Mouse (Mus musculus): ENCODE results near the gene Aph1a. TPM values are rescaled to one million over a fixed set of nuclear protein-coding genes. Genes with fewer than 3 reads are reported as not detected.
A peak's percentile ranks its signal among the peaks of the same experiment; 100 is the strongest.
"Not testable (repeated sequence)": the region's sequence is repeated elsewhere in the genome, so short reads cannot be mapped to it uniquely, and the experiment has no call there.

Gene Aph1a
- polyA plus RNA-seq (2012; rRNA removed) (116 and 150 TPM in 2 replicates), polyA plus RNA-seq (2014; fragmentation: Nextera tagmentation; extraction: Ambion mirVana) (35.8 and 36.1 TPM in 2 replicates)

DNA sequence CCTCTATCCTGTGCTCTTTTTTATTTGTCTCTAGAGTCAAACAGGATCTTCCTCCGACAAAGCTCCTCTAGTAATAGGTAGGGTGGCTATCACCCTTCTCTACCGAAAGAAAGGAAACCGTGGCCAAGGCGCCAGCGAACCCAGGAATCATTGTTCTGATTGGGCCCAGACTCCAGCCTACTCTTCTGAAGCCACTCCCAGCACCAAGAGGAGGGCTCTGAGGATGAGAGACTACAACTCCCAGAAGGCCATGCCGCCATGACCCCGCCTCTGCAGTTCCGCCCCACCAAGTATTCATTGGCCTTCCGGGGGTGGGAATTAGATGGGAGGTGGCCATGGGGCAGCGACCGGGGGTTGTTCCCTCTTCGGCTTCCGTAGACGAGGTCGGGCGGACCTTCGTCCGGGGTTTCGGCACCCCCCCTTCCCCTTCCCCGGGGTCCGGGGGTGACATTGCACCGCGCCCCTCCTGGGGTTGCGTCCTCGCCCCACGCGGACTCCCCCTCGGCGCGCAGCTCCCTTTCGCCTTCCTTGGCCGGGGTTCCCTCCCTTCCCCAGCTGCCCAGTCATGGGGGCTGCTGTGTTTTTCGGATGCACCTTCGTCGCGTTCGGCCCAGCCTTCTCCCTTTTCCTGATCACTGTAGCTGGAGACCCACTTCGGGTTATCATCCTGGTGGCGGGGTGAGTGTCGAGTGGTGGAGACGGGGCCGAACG lies at the start of gene Aph1a:
Aph1a (plus strand) TSS at position 364 of the 711 bp plus-strand sequence.
- not testable (repeated sequence) for H3K4me1 ChIP-seq (ENCODE audit: control insufficient read depth, insufficient read depth, low read length); H3K9me3 ChIP-seq (ENCODE audit: control insufficient read depth, low read length); H3K27me3 ChIP-seq (ENCODE audit: control insufficient read depth, insufficient read depth, low read length)
- Histone ChIP-seq H3K4me2 (replicated peaks; ENCODE audit: low read depth, low read length, severe bottlenecking) (peak within 1 kb of the TSS; percentile 79), H3K9ac (ENCODE audit: low read depth, low read length, severe bottlenecking) (peak within 1 kb of the TSS; percentile 74), H3K27ac (replicated peaks; ENCODE audit: low read depth, low read length) (peak within 1 kb of the TSS; percentile 77), H3K4me3 (replicated peaks; ENCODE audit: low read length) (peak within 1 kb of the TSS; percentile 67), H3K36me3 (ENCODE audit: control insufficient read depth, insufficient read depth, low read length) (peaks cover 15% of the 10 kb centered on the region)
- DNase-seq (ENCODE audit: low spot score) = peak; percentile 98
- ATAC-seq (ENCODE audit: low FRiP score, low read depth) = peak; percentile 97
- peak; percentile 64; the same call in 1 of the 2 replicates for TF ChIP-seq POLR2A (IDR thresholded peaks at IDR 0.05; ENCODE audit: borderline replicate concordance, extremely low read depth, insufficient read depth, insufficient read length)
- WGBS = 0% methylated on average over 22 of the region's 43 CpGs

DNA sequence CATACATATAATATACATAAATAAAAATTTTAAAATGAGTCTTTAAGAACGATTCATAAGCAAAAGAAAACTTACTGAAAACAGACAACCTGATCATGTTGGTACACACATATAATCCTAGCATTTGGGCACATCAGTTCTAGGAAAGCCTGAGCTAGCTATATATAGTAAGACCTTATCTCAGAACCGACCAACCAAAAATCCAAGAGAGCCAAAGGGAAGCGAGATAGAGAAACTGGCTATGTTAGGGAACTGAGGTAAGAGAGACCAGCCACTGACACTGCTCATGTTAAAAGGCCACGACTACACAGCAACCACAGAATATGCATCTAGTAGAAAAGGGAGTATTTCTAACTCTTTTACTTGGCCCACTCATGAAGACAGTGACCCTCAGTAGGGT lies 43.2 kb upstream of the Aph1a start:
- Histone ChIP-seq H3K9ac (ENCODE audit: low read depth, low read length, severe bottlenecking) (no peak overlapping the region), H3K9me3 (ENCODE audit: control insufficient read depth, low read length) (no peaks in the 10 kb centered on the region), H3K4me2 (replicated peaks; ENCODE audit: low read depth, low read length, severe bottlenecking) (no peak overlapping the region), H3K27me3 (ENCODE audit: control insufficient read depth, insufficient read depth, low read length) (no peaks in the 10 kb centered on the region), H3K4me1 (ENCODE audit: control insufficient read depth, insufficient read depth, low read length) (peaks cover 7% of the 10 kb centered on the region), H3K27ac (replicated peaks; ENCODE audit: low read depth, low read length) (no peak overlapping the region), H3K36me3 (ENCODE audit: control insufficient read depth, insufficient read depth, low read length) (peaks cover 80% of the 10 kb centered on the region), H3K4me3 (replicated peaks; ENCODE audit: low read length) (no peak overlapping the region)
- TF ChIP-seq POLR2A (IDR thresholded peaks at IDR 0.05; ENCODE audit: borderline replicate concordance, extremely low read depth, insufficient read depth, insufficient read length) = no peak
- 87% methylated on average over 4 of the region's 4 CpGs for WGBS
- DNase-seq (ENCODE audit: low spot score) (no peak), ATAC-seq (ENCODE audit: low FRiP score, low read depth) (no peak)

DNA sequence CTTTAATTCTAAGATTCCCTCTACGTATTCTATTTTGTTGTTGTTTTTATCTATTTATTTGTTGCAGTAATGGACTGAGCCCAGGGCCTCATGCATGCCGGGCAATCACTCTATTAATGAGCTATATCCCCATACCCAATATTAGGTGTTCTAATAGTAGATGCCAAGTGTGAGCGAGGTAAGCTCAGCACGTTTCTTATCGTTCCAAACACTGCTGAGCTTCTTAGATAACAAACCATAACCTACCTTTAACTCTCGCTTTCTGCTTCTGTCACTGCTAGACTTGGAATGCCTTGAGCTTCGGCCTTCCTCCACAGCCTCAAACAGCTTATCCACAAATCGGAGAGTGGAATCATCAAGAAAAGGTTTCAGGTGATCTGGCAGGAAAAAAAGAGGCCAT lies 42.5 kb upstream of the Aph1a start:
- ATAC-seq (ENCODE audit: low FRiP score, low read depth) = no peak
- H3K9ac ChIP-seq (ENCODE audit: low read depth, low read length, severe bottlenecking) = no peak overlapping the region
- H3K9me3 ChIP-seq (ENCODE audit: control insufficient read depth, low read length) = no peaks in the 10 kb centered on the region
- no peak for DNase-seq (ENCODE audit: low spot score)
- 95% methylated on average over 8 of the region's 8 CpGs for WGBS
- H3K36me3 ChIP-seq (ENCODE audit: control insufficient read depth, insufficient read depth, low read length) = peaks cover 73% of the 10 kb centered on the region
- H3K27me3 ChIP-seq (ENCODE audit: control insufficient read depth, insufficient read depth, low read length) = no peaks in the 10 kb centered on the region
- no peak overlapping the region for H3K4me2 ChIP-seq (replicated peaks; ENCODE audit: low read depth, low read length, severe bottlenecking)
- no peak overlapping the region for H3K4me3 ChIP-seq (replicated peaks; ENCODE audit: low read length)
- peaks cover 7% of the 10 kb centered on the region for H3K4me1 ChIP-seq (ENCODE audit: control insufficient read depth, insufficient read depth, low read length)
- no peak for TF ChIP-seq POLR2A (IDR thresholded peaks at IDR 0.05; ENCODE audit: borderline replicate concordance, extremely low read depth, insufficient read depth, insufficient read length)
- no peak overlapping the region for H3K27ac ChIP-seq (replicated peaks; ENCODE audit: low read depth, low read length)

DNA sequence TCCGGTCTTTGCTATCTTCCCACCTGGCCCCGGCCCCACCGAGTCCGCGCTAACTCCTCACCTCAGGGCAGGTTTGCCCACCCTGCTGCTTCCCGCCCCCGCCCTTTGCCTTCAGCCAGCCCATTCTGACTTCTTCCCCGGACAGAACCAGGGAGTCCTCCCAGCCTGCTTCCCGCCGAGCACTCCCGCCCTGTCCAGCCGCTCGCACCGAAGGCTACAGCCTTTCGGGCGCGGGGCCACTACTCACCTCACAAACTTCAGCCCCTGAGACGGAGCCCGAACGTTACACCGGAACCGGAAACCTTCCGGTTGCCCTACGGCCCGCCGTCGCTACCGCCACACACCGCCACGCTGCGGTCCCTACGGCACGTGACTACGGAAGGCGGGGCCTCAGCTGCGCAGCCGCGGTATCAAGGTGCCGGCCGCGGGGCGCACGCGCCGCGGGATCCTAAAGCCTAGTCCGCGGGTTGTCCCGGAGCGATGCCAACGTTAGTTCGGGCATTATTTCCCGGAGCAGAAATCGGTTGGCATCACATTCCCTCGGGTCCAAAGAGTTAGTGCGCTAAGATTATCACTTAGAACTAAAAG lies 38.2 kb upstream of the Aph1a start, which contains the start of gene Prpf3:
Prpf3 (minus strand) TSS at position 384 of the 588 bp plus-strand sequence.
- WGBS = under 1% methylated on average over 56 of the region's 56 CpGs
- no peak; the same call in 1 of the 2 replicates for TF ChIP-seq POLR2A (IDR thresholded peaks at IDR 0.05; ENCODE audit: borderline replicate concordance, extremely low read depth, insufficient read depth, insufficient read length)
- H3K9ac ChIP-seq (ENCODE audit: low read depth, low read length, severe bottlenecking) = peak within 1 kb of the TSS; percentile 81
- ATAC-seq (ENCODE audit: low FRiP score, low read depth) (peak; percentile 98), DNase-seq (ENCODE audit: low spot score) (peak; percentile 94)
- no peaks in the 10 kb centered on the region for H3K9me3 ChIP-seq (ENCODE audit: control insufficient read depth, low read length)
- peaks cover 31% of the 10 kb centered on the region for H3K36me3 ChIP-seq (ENCODE audit: control insufficient read depth, insufficient read depth, low read length)
- peaks cover 7% of the 10 kb centered on the region for H3K4me1 ChIP-seq (ENCODE audit: control insufficient read depth, insufficient read depth, low read length)
- H3K27me3 ChIP-seq (ENCODE audit: control insufficient read depth, insufficient read depth, low read length) = no peaks in the 10 kb centered on the region
- H3K4me2 ChIP-seq (replicated peaks; ENCODE audit: low read depth, low read length, severe bottlenecking) = peak within 1 kb of the TSS; percentile 65
- H3K27ac ChIP-seq (replicated peaks; ENCODE audit: low read depth, low read length) = peak within 1 kb of the TSS; percentile 79
- peak within 1 kb of the TSS; percentile 87 for H3K4me3 ChIP-seq (replicated peaks; ENCODE audit: low read length)

DNA sequence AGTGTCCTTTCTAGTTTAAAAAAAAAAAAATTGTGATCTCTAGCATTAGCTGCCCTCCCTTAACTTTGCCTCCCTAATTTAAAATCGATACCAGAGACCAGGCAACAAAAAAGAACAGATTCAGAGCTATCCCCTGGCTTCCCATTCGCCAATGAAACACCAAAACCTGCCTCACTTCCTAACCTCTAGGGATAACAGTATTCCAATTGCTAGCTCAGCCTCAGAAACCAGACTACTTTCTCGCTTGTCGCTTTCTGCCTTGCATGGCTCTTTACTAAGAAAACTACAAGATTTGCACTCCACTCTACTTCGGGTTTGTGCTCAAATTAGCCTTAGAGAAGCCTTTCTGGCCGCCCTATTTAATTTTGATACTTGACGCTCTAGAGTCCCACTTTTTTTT lies 37.7 kb upstream of the Aph1a start:
- no peak for DNase-seq (ENCODE audit: low spot score)
- Histone ChIP-seq H3K4me1 (ENCODE audit: control insufficient read depth, insufficient read depth, low read length) (peaks cover 7% of the 10 kb centered on the region), H3K27me3 (ENCODE audit: control insufficient read depth, insufficient read depth, low read length) (no peaks in the 10 kb centered on the region), H3K9me3 (ENCODE audit: control insufficient read depth, low read length) (no peaks in the 10 kb centered on the region), H3K4me2 (replicated peaks; ENCODE audit: low read depth, low read length, severe bottlenecking) (peak overlapping the region; percentile 65), H3K4me3 (replicated peaks; ENCODE audit: low read length) (peak overlapping the region; percentile 87), H3K27ac (replicated peaks; ENCODE audit: low read depth, low read length) (peak overlapping the region; percentile 79), H3K9ac (ENCODE audit: low read depth, low read length, severe bottlenecking) (peak overlapping the region; percentile 81), H3K36me3 (ENCODE audit: control insufficient read depth, insufficient read depth, low read length) (peaks cover 25% of the 10 kb centered on the region)
- ATAC-seq (ENCODE audit: low FRiP score, low read depth) = 0 out of 2 replicates have a peak, but pooled peaks have one; percentile 14
- TF ChIP-seq POLR2A (IDR thresholded peaks at IDR 0.05; ENCODE audit: borderline replicate concordance, extremely low read depth, insufficient read depth, insufficient read length) = no peak
- 22% methylated on average over 7 of the region's 7 CpGs for WGBS

DNA sequence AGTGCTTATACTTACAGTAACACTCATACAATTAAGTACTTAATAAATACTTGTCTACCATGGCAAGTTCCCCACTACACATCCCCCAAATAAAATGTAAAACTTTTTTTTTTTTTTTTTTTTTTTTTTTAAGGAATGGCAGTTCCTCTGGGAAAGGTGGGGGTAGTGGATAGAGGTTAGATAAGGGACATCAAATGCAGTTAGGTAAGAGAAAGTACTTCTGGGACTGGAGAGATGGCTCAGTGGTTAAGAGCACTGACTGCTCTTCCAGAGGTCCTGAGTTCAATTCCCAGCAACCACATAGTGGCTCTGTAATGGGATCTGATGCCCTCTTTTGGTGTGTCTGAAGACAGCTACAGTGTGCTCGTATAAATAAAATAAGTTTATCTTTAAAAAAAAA lies 36.7 kb upstream of the Aph1a start:
- not testable (repeated sequence) for H3K4me3 ChIP-seq (replicated peaks; ENCODE audit: low read length); H3K27me3 ChIP-seq (ENCODE audit: control insufficient read depth, insufficient read depth, low read length); H3K27ac ChIP-seq (replicated peaks; ENCODE audit: low read depth, low read length); H3K4me1 ChIP-seq (ENCODE audit: control insufficient read depth, insufficient read depth, low read length); H3K9me3 ChIP-seq (ENCODE audit: control insufficient read depth, low read length); H3K4me2 ChIP-seq (replicated peaks; ENCODE audit: low read depth, low read length, severe bottlenecking); H3K9ac ChIP-seq (ENCODE audit: low read depth, low read length, severe bottlenecking); ATAC-seq (ENCODE audit: low FRiP score, low read depth); DNase-seq (ENCODE audit: low spot score)
- peaks cover 20% of the 10 kb centered on the region for H3K36me3 ChIP-seq (ENCODE audit: control insufficient read depth, insufficient read depth, low read length)
- WGBS = 86% methylated on average over 1 of the region's 1 CpGs

DNA sequence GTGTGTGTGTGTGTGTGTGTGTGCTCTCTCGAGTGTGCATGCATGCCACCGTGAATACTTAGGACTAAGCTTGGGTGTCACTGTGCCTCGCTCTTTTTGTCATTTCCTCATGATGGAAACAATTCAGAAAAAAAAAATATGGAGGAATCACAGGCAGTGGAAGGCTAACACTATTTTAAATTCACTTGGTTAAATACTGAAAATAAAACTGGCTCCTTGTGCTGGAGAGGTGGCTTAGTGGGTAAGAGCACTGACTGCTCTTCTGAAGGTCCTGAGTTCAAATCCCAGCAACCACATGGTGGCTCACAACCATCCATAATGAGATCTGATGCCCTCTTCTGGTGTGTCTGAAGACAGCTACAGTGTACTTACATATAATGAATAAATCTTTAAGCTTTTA lies 35.5 kb upstream of the Aph1a start:
- not testable (repeated sequence) for H3K4me1 ChIP-seq (ENCODE audit: control insufficient read depth, insufficient read depth, low read length); ATAC-seq (ENCODE audit: low FRiP score, low read depth); H3K27ac ChIP-seq (replicated peaks; ENCODE audit: low read depth, low read length); H3K4me2 ChIP-seq (replicated peaks; ENCODE audit: low read depth, low read length, severe bottlenecking); DNase-seq (ENCODE audit: low spot score); H3K27me3 ChIP-seq (ENCODE audit: control insufficient read depth, insufficient read depth, low read length); H3K4me3 ChIP-seq (replicated peaks; ENCODE audit: low read length); H3K9me3 ChIP-seq (ENCODE audit: control insufficient read depth, low read length); H3K9ac ChIP-seq (ENCODE audit: low read depth, low read length, severe bottlenecking)
- H3K36me3 ChIP-seq (ENCODE audit: control insufficient read depth, insufficient read depth, low read length) = peaks cover 12% of the 10 kb centered on the region
- WGBS = 78% methylated on average over 3 of the region's 3 CpGs
